Mouse (Mus musculus) layer of hippocampus, adult 8-10 months (tissue): ENCODE data around the gene Ppan. TPM values are rescaled to one million over a fixed set of nuclear protein-coding genes. Genes with fewer than 3 reads are reported as not detected.

ENCODE experiments used
- DNase-seq, 2 experiments: peaks; one replicate each; pipeline ENCODE4 v3.0.0; 2022; ENCODE audit warnings: low spot score in 2 of 2
- microRNA-seq, 2 experiments: library from miRNA; unstranded; fragments of <30 nt; microRNA quantifications; one replicate each; pipeline ENCODE4 v1.2.0; 2022
- total RNA-seq, 4 experiments: library from RNA; stranded (reverse); gene quantifications; 2 replicates each; pipeline ENCODE4 v1.2.4; 2022

Ppan gene
- total RNA-seq, 4 experiments from 2014 or later: 21.8 to 28.1 (median 24.6) TPM

DNA sequence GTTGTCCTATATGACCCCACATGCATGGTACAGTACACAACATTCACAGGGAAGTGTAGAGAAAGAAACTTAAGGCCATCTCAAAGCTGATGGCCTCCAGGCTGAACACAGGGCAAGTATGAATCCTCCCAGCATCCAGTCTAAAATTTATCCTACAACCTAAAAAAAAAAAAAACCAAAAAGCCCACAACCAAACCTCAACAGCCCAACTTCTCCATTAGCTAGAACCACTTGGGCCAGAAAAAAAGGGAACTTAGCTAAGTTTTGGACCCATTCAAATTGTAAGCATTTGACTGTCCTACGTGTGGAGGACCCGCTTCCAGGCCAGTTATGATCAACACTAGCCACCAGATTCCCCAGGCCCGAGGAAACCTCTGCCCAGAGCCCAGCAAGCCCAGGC is 35.3 kb downstream of the Ppan start:
- DNase-seq: no peak

Small RNAs within 50 kb of the gene (microRNA-seq; reads per million reads assigned to microRNA genes)
- gene Mir7081: 0 to 2.5 reads per million in 2 experiments

Other genes with a start within 250 kb of the Ppan start
- 100 to 1,000 TPM; 231 to 321 (median 276) TPM for gene Ubl5, start 245.3 kb upstream of the Ppan start, total RNA-seq
- 10 to 100 TPM; 23.2 to 32.3 (median 30.1) TPM for gene Fbxl12, start 243.4 kb upstream of the Ppan start, total RNA-seq
- gene Pin1, start 236.1 kb upstream of the Ppan start, total RNA-seq: 10 to 100 TPM; 31.2 to 32.2 (median 31.6) TPM
- 10 to 100 TPM; 45.9 to 52.3 (median 47.0) TPM for gene Olfm2, start 141.8 kb upstream of the Ppan start, total RNA-seq
- gene Col5a3, start 73.1 kb upstream of the Ppan start, total RNA-seq: 1 to 10 TPM; 1.2 to 2.9 (median 2.3) TPM
- not detected for gene Rdh8, start 69.7 kb upstream of the Ppan start, total RNA-seq
- 10 to 100 TPM; 83.6 to 95.7 (median 90.0) TPM for gene A230050P20Rik, start 19.5 kb upstream of the Ppan start, total RNA-seq
- gene Angptl6, start 8.4 kb upstream of the Ppan start, total RNA-seq: 1 to 10 TPM; 6.8 to 8.9 (median 8.5) TPM
- 100 to 1,000 TPM; 118 to 139 (median 131) TPM for gene Eif3g, start 10.4 kb downstream of the Ppan start, total RNA-seq
- gene Dnmt1, start 71.7 kb downstream of the Ppan start, total RNA-seq: 10 to 100 TPM; 32.9 to 38.4 (median 35.2) TPM
- 1 to 10 TPM; 1.3 to 4.4 (median 3.7) TPM for gene S1pr2, start 88.6 kb downstream of the Ppan start, total RNA-seq
- gene Mrpl4, start 114.6 kb downstream of the Ppan start, total RNA-seq: 10 to 100 TPM; 60.1 to 65.7 (median 61.0) TPM
- 1 to 10 TPM; 2.8 to 9.8 (median 6.3) TPM for gene Icam1, start 127.8 kb downstream of the Ppan start, total RNA-seq
- gene Icam4, start 141.2 kb downstream of the Ppan start, total RNA-seq: 1 to 10 TPM in 3 of 4 experiments, under 1 TPM in 1; 0.49 to 1.8 (median 1.4) TPM
- gene Icam5, start 143.9 kb downstream of the Ppan start, total RNA-seq: 100 to 1,000 TPM; 302 to 315 (median 304) TPM
- 1 to 10 TPM in 1 of 4 experiments, under 1 TPM in 1, not detected in 2; 0.87 to 1.1 TPM for gene Zglp1, start 178.9 kb downstream of the Ppan start, total RNA-seq
- 1 to 10 TPM; 1.2 to 2.3 (median 2.2) TPM for gene Gm49373, start 184.9 kb downstream of the Ppan start, total RNA-seq
- 10 to 100 TPM; 47.3 to 69.6 (median 59.3) TPM for gene Fdx1l, start 185.4 kb downstream of the Ppan start, total RNA-seq
- gene Gm38431, start 203.8 kb downstream of the Ppan start, total RNA-seq: 1 to 10 TPM; 2.7 to 5.4 (median 4.0) TPM
- gene Raver1, start 203.8 kb downstream of the Ppan start, total RNA-seq: 10 to 100 TPM; 26.7 to 35.4 (median 31.6) TPM
- 10 to 100 TPM; 17.1 to 20.7 (median 18.7) TPM for gene Tyk2, start 243.1 kb downstream of the Ppan start, total RNA-seq